Mouse (Mus musculus) heart, embryonic 11.5 days (tissue): Measurements from ENCODE around the gene Pacs1. TPM values are rescaled to one million over a fixed set of nuclear protein-coding genes. Genes with fewer than 3 reads are reported as not detected.

ENCODE experiments used
- ATAC-seq: fragments of 200-750 bp; cut with Nextera tagmentation; replicated peaks from 2 replicates; pipeline ENCODE4 v1.8.0; 2017; ENCODE audit warnings: moderate library complexity; ENCODE audit not compliant: insufficient number of reproducible peaks, low FRiP score, low TSS enrichment
- H3K27ac ChIP-seq: fragments of 300-500 bp; sonication (generic); 2 replicates; pipeline ENCODE4 v1.5.1; 2014; ENCODE audit warnings: mild to moderate bottlenecking, low read depth, low read length
- H3K27me3 ChIP-seq: fragments of 300-500 bp; sonication (generic); 2 replicates; pipeline ENCODE4 v1.6.1; 2014; ENCODE audit warnings: mild to moderate bottlenecking, low read length, mixed read lengths; ENCODE audit not compliant: control insufficient read depth, insufficient read depth
- H3K36me3 ChIP-seq: fragments of 300-500 bp; sonication (generic); 2 replicates; pipeline ENCODE4 v1.6.1; 2014; ENCODE audit warnings: mild to moderate bottlenecking, low read length, moderate library complexity, mixed read lengths; ENCODE audit not compliant: control insufficient read depth, insufficient read depth
- H3K4me1 ChIP-seq: fragments of 300-500 bp; sonication (generic); 2 replicates; pipeline ENCODE4 v1.6.1; 2014; ENCODE audit warnings: low read length; ENCODE audit not compliant: control insufficient read depth, insufficient read depth
- H3K4me2 ChIP-seq: fragments of 300-500 bp; sonication (generic); 2 replicates; pipeline ENCODE4 v1.6.1; 2014; ENCODE audit warnings: mild to moderate bottlenecking, moderate library complexity
- H3K4me3 ChIP-seq: fragments of 300-500 bp; sonication (generic); 2 replicates; pipeline ENCODE4 v1.5.1; 2014; ENCODE audit warnings: low read depth, low read length
- H3K9ac ChIP-seq: fragments of 300-500 bp; sonication (generic); 2 replicates; pipeline ENCODE4 v1.6.1; 2014; ENCODE audit warnings: mild to moderate bottlenecking, low read depth, low read length, moderate library complexity
- H3K9me3 ChIP-seq: fragments of 300-500 bp; sonication (generic); replicated peaks from 2 replicates; pipeline ENCODE4 v1.6.1; 2016; ENCODE audit warnings: low read length; ENCODE audit not compliant: control insufficient read depth
- WGBS: fragments of 180-500 bp; shearing (Covaris S2); extraction: QIAGEN DNeasy Blood & Tissue Kit; methylation state at CpG from one replicate; pipeline ENCODE4 v1.1.7; 2014; ENCODE audit not compliant: insufficient replicate concordance; 5-methylcytosine and 5-hydroxymethylcytosine counted together
- polyA plus RNA-seq: library from polyadenylated mRNA; unstranded; fragments of >200 nt; fragmentation: Nextera tagmentation; extraction: Ambion mirVana; gene quantifications from 2 replicates; pipeline ENCODE4 v1.2.1, GENCODE M21; 2014

Gene Pacs1
- polyA plus RNA-seq, 1 experiment from 2014 or later: 22.8 TPM

GRCm38 (mm10) chr19:5274641-5275040, 1.7 kb upstream of the Pacs1 start:
- Histone ChIP-seq H3K27ac (peak overlapping the region; percentile 63; the same call in 1 of the 2 replicates), H3K27me3 (no peaks in the 10 kb centered on the region), H3K4me1 (peaks cover 16% of the 10 kb centered on the region), H3K36me3 (peaks cover 40% of the 10 kb centered on the region), H3K9me3 (no peaks in the 10 kb centered on the region), H3K4me2 (no peak overlapping the region), H3K9ac (no peak overlapping the region), H3K4me3 (no peak overlapping the region)
- no peak for ATAC-seq
- WGBS: 89% methylated on average over 13 of the region's 13 CpGs

- Histone ChIP-seq H3K4me2 (peak overlapping the region; percentile 92), H3K9ac (peak overlapping the region; percentile 94), H3K27me3 (no peaks in the 10 kb centered on the region), H3K9me3 (no peaks in the 10 kb centered on the region), H3K27ac (peak overlapping the region; percentile 63), H3K4me3 (peak overlapping the region; percentile 87; the same call in 1 of the 2 replicates), H3K4me1 (peaks cover 21% of the 10 kb centered on the region), H3K36me3 (peaks cover 34% of the 10 kb centered on the region)
- WGBS: 48% methylated on average over 4 of the region's 4 CpGs
- ATAC-seq: no peak
Observed at GRCm38 (mm10) chr19:5273916-5274315, 997 bp upstream of the Pacs1 start.

- WGBS: 2% methylated on average over 29 of the region's 30 CpGs
Observed at GRCm38 (mm10) chr19:5272326-5272795, 558 bp downstream of the Pacs1 start.

GRCm38 (mm10) chr19:5271430-5271829, 1.5 kb downstream of the Pacs1 start:
- Histone ChIP-seq H3K27ac (no peak overlapping the region), H3K27me3 (no peaks in the 10 kb centered on the region), H3K36me3 (peaks cover 17% of the 10 kb centered on the region), H3K4me2 (peak overlapping the region; percentile 92), H3K4me1 (peaks cover 28% of the 10 kb centered on the region), H3K9me3 (no peaks in the 10 kb centered on the region), H3K4me3 (0 out of 2 replicates have a peak overlapping the region, but pooled peaks have one; percentile 87), H3K9ac (no peak overlapping the region)
- no peak for ATAC-seq
- WGBS: 50% methylated on average over 1 of the region's 1 CpGs

More at GRCm38 (mm10) chr19:5272326-5272795, 558 bp downstream of the Pacs1 start:
- H3K9me3 ChIP-seq: no peaks in the 10 kb centered on the region
- peak overlapping the region; percentile 87 for H3K4me3 ChIP-seq
- no peaks in the 10 kb centered on the region for H3K27me3 ChIP-seq
- H3K4me2 ChIP-seq: peak overlapping the region; percentile 92
- peaks cover 28% of the 10 kb centered on the region for H3K4me1 ChIP-seq
- peak overlapping the region; percentile 94 for H3K9ac ChIP-seq
- H3K27ac ChIP-seq: peak overlapping the region; percentile 63
- H3K36me3 ChIP-seq: peaks cover 20% of the 10 kb centered on the region
- peak; percentile 58 for ATAC-seq

- 45% methylated on average over 5 of the region's 5 CpGs for WGBS
- ATAC-seq: no peak
- no peak overlapping the region for H3K9ac ChIP-seq
- no peaks in the 10 kb centered on the region for H3K27me3 ChIP-seq
- peak overlapping the region; percentile 16; the same call in 1 of the 2 replicates for H3K4me2 ChIP-seq
- peaks cover 30% of the 10 kb centered on the region for H3K4me1 ChIP-seq
- H3K9me3 ChIP-seq: no peaks in the 10 kb centered on the region
- no peak overlapping the region for H3K4me3 ChIP-seq
- no peak overlapping the region for H3K27ac ChIP-seq
- H3K36me3 ChIP-seq: peaks cover 7% of the 10 kb centered on the region; the same call in 1 of the 2 replicates
Observed at GRCm38 (mm10) chr19:5269392-5269791, 3.5 kb downstream of the Pacs1 start.

- 75% methylated on average over 3 of the region's 3 CpGs for WGBS
- Histone ChIP-seq H3K4me3 (no peak overlapping the region), H3K27me3 (no peaks in the 10 kb centered on the region), H3K27ac (no peak overlapping the region), H3K9ac (no peak overlapping the region), H3K36me3 (peaks cover 2% of the 10 kb centered on the region; the same call in 1 of the 2 replicates), H3K9me3 (no peaks in the 10 kb centered on the region), H3K4me2 (no peak overlapping the region), H3K4me1 (peaks cover 25% of the 10 kb centered on the region)
- no peak for ATAC-seq
Observed at GRCm38 (mm10) chr19:5268875-5269274, 4.0 kb downstream of the Pacs1 start.

- H3K4me1 ChIP-seq: peaks cover 21% of the 10 kb centered on the region
- H3K36me3 ChIP-seq: no peaks in the 10 kb centered on the region
- no peaks in the 10 kb centered on the region for H3K27me3 ChIP-seq
- H3K4me2 ChIP-seq: no peak overlapping the region
- H3K27ac ChIP-seq: no peak overlapping the region
- no peak for ATAC-seq
- no peak overlapping the region for H3K9ac ChIP-seq
- H3K4me3 ChIP-seq: no peak overlapping the region
- H3K9me3 ChIP-seq: no peaks in the 10 kb centered on the region
Observed at GRCm38 (mm10) chr19:5268017-5268416, 4.9 kb downstream of the Pacs1 start.

- no peaks in the 10 kb centered on the region for H3K9me3 ChIP-seq
- no peak for ATAC-seq
- no peak overlapping the region for H3K9ac ChIP-seq
- WGBS: 91% methylated on average over 5 of the region's 5 CpGs
- H3K27ac ChIP-seq: no peak overlapping the region
- no peak overlapping the region for H3K4me2 ChIP-seq
- no peaks in the 10 kb centered on the region for H3K27me3 ChIP-seq
- H3K36me3 ChIP-seq: no peaks in the 10 kb centered on the region
- no peak overlapping the region for H3K4me3 ChIP-seq
- peaks cover 19% of the 10 kb centered on the region for H3K4me1 ChIP-seq
Observed at GRCm38 (mm10) chr19:5267015-5267414, 5.9 kb downstream of the Pacs1 start.

GRCm38 (mm10) chr19:5257140-5257539, 15.8 kb downstream of the Pacs1 start:
- no peaks in the 10 kb centered on the region for H3K27me3 ChIP-seq
- no peak overlapping the region for H3K4me2 ChIP-seq
- peaks cover 4% of the 10 kb centered on the region; the same call in 1 of the 2 replicates for H3K4me1 ChIP-seq
- 50% methylated on average over 3 of the region's 3 CpGs for WGBS
- no peak overlapping the region for H3K27ac ChIP-seq
- ATAC-seq: no peak
- H3K9me3 ChIP-seq: no peaks in the 10 kb centered on the region
- H3K9ac ChIP-seq: no peak overlapping the region
- no peak overlapping the region for H3K4me3 ChIP-seq
- H3K36me3 ChIP-seq: no peaks in the 10 kb centered on the region
